Mouse (Mus musculus) liver, embryonic 15.5 days (tissue): ENCODE measurements around the gene Apoc4. TPM values are rescaled to one million over a fixed set of nuclear protein-coding genes. Genes with fewer than 3 reads are reported as not detected.

ENCODE experiments used
- ATAC-seq: fragments of 200-750 bp; cut with Nextera tagmentation; 2 replicates; pipeline ENCODE4 v1.8.0; 2017; ENCODE audit warnings: moderate number of reproducible peaks, mild to moderate bottlenecking, moderate library complexity; ENCODE audit not compliant: insufficient read depth
- H3K27ac ChIP-seq: fragments of 300-500 bp; sonication (generic); replicated peaks from 2 replicates; pipeline ENCODE4 v1.5.1; 2015; ENCODE audit warnings: mild to moderate bottlenecking, inconsistent platforms
- H3K27me3 ChIP-seq: fragments of 300-500 bp; sonication (generic); 2 replicates; pipeline ENCODE4 v1.6.1; 2015; ENCODE audit warnings: mild to moderate bottlenecking, inconsistent platforms
- H3K36me3 ChIP-seq: fragments of 300-500 bp; sonication (generic); replicated peaks from 2 replicates; pipeline ENCODE4 v1.6.1; 2015; ENCODE audit warnings: moderate library complexity, mild to moderate bottlenecking, inconsistent platforms
- H3K4me1 ChIP-seq: fragments of 300-500 bp; sonication (generic); replicated peaks from 2 replicates; pipeline ENCODE4 v1.6.1; 2015; ENCODE audit warnings: inconsistent platforms
- H3K4me2 ChIP-seq: fragments of 300-500 bp; sonication (generic); 2 replicates; pipeline ENCODE4 v1.6.1; 2015; ENCODE audit warnings: moderate library complexity, mild to moderate bottlenecking, inconsistent platforms
- H3K4me3 ChIP-seq: fragments of 300-500 bp; sonication (generic); replicated peaks from 2 replicates; pipeline ENCODE4 v1.5.1; 2015; ENCODE audit warnings: mild to moderate bottlenecking, inconsistent platforms
- H3K9ac ChIP-seq: fragments of 300-500 bp; sonication (generic); 2 replicates; pipeline ENCODE4 v1.6.1; 2015; ENCODE audit warnings: moderate library complexity, mild to moderate bottlenecking, inconsistent platforms
- H3K9me3 ChIP-seq: fragments of 300-500 bp; sonication (generic); replicated peaks from 2 replicates; pipeline ENCODE4 v1.6.1; 2016; ENCODE audit warnings: inconsistent platforms
- WGBS: fragments of 180-500 bp; shearing (Covaris S2); methylation state at CpG from one replicate; pipeline ENCODE4 v1.1.7; 2015; ENCODE audit warnings: mixed read lengths; ENCODE audit not compliant: insufficient replicate concordance; 5-methylcytosine and 5-hydroxymethylcytosine counted together
- polyA plus RNA-seq: library from polyadenylated mRNA; unstranded; fragments of >200 nt; fragmentation: Nextera tagmentation; extraction: Ambion mirVana; gene quantifications from 2 replicates; pipeline ENCODE4 v1.2.1, GENCODE M21; 2015

Apoc4 gene
- polyA plus RNA-seq, 1 experiment from 2014 or later: 273 TPM

DNA sequence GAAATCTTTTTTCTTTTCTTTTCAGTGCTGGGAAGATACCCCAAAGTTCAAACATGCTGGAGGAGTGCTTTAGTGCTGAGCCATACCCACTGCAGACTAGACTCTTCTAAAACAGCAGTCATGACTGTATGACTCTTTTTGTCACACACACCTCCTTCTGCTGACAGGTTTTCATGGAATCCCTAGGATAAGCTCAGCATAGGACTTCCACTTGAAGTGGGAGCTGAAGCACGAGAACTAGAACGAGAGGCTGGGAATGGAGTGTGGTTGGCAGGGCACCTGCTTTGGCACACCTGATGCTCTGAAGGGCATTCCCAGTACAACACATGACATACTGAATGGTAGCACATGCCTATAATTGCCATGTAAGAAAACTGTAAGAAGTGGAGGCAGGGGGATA, 28.7 kb downstream of the Apoc4 start:
- Histone ChIP-seq H3K4me1 (peaks cover 21% of the 10 kb centered on the region), H3K27ac (no peak overlapping the region), H3K9ac (no peak overlapping the region), H3K9me3 (no peaks in the 10 kb centered on the region), H3K27me3 (no peaks in the 10 kb centered on the region), H3K4me3 (no peak overlapping the region), H3K4me2 (no peak overlapping the region), H3K36me3 (peaks cover 83% of the 10 kb centered on the region)
- WGBS: 85% methylated on average over 2 of the region's 2 CpGs
- no peak for ATAC-seq

DNA sequence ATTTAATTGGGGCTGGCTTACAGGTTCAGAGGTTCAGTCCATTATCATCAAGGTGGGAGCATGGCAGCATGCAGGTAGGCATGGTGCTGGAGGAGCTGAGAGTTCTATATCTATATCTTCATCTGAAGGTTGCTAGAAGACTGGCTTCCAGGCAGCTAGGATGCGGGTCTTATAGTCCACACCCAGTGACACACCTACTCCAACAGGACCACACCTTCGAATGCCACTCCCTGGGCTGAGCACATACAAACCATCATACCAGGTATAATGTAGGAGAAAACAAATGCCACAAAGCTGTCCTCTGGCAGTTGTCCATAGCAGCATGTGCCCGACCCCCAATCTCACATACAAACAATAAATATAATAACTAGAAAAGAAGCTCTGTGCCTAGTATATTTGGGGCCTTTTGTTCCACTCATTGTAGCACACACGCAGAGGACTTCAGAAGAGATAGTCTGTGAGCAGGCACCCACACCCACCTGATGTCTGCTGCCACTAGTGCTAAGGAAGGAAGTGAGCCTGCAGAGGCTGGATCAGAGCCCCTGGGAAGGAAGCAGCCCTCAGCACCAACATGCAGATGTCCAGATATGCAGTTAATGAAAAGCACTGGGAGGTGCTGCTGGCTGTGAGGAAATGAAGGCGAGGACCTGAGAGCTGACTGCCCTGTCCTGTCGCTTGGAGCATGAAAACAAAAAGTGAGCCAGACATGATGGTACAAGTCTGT, 30.1 kb downstream of the Apoc4 start:
- peaks cover 93% of the 10 kb centered on the region for H3K36me3 ChIP-seq
- no peaks in the 10 kb centered on the region for H3K27me3 ChIP-seq
- peak overlapping the region; percentile 25; the same call in 1 of the 2 replicates for H3K27ac ChIP-seq
- no peak overlapping the region for H3K9ac ChIP-seq
- WGBS: 42% methylated on average over 6 of the region's 6 CpGs
- H3K4me1 ChIP-seq: peaks cover 21% of the 10 kb centered on the region
- no peak overlapping the region for H3K4me3 ChIP-seq
- peak; percentile 58 for ATAC-seq
- no peaks in the 10 kb centered on the region for H3K9me3 ChIP-seq
- 0 out of 2 replicates have a peak overlapping the region, but pooled peaks have one; percentile 2 for H3K4me2 ChIP-seq

DNA sequence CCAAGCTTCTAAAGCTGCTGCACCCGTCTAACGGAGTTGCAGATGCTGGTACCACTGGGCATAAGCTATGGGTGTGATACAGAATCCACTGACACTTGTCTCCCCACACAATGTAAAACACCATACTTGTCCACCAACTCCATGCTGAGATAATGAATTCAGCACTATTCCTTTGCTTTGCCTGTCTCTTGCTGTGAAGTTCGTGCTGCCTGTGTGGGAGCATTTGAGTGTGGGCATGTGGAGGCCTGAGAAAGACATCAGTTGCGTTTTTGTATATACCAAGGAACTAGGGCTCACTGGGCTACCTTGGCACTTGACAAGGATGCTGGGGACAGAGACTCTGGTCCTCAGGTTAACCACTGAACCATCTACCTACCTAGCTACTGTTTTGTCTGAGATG, 40.1 kb downstream of the Apoc4 start:
- Histone ChIP-seq H3K9me3 (no peaks in the 10 kb centered on the region), H3K27me3 (no peaks in the 10 kb centered on the region), H3K4me3 (no peak overlapping the region), H3K4me2 (no peak overlapping the region), H3K27ac (no peak overlapping the region), H3K9ac (no peak overlapping the region), H3K36me3 (peaks cover 100% of the 10 kb centered on the region), H3K4me1 (no peaks in the 10 kb centered on the region)
- no peak for ATAC-seq
- WGBS: 85% methylated on average over 4 of the region's 4 CpGs

DNA sequence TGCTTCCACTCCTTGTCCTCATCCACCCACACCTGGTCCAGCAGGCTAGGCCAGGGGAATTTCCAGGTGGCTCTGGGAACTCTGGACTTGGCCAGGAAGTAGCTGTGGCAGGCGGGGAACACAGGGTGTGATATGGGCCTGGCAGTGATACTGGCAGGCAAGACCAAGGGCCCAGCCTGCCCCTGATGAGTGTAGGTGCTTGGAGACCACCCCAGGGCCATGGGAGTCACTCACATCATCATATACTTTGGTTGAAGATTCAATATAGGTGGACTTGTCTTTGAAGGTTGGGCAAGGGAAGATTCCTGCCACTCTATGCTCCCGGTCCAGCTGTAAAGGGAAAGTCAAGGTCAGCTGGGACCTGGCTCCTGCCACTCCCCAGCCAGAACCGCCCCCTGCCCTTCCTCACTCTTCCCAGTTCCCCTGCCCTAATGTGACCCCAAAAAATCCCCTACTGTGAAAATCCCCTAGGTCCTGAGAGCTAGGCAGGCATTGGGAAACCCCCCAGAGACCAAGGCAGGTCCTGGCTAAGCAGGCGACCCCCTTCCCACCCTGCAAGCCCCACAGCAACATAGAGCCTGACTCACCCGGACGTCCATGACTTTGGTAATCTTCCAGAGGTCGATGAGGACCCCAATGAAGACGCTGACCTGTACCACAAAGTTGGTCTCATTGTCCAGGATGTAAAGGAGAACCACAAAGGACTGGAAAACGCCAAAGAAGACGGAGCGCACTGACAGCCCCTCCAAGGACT, 46.0 kb downstream of the Apoc4 start:
- no peak overlapping the region for H3K4me3 ChIP-seq
- H3K9ac ChIP-seq: no peak overlapping the region
- no peak for ATAC-seq
- WGBS: 78% methylated on average over 11 of the region's 11 CpGs
- no peaks in the 10 kb centered on the region for H3K9me3 ChIP-seq
- peaks cover 85% of the 10 kb centered on the region for H3K36me3 ChIP-seq
- H3K27me3 ChIP-seq: no peaks in the 10 kb centered on the region
- H3K4me1 ChIP-seq: peaks cover 27% of the 10 kb centered on the region
- no peak overlapping the region for H3K27ac ChIP-seq
- H3K4me2 ChIP-seq: no peak overlapping the region

DNA sequence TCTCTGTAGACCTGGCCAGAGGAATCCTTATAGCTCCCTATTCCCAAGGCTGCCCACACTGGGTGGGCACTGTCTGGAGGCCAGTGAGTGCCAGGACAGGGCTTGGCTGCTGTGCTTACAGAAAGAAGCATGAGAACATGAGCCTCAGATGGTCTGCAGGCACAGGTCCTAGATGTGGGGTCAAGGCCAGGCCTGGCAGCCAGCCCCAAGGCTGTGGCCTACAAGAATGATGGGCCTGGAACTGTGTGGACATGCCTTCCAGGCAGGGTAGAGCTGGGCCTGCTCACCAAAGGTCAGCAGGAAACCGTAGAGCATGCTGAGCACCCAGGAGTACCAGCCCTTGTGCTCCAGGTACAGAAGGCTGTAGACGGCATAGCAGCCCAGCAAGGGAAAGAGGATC, 46.7 kb downstream of the Apoc4 start:
- ATAC-seq: no peak
- no peaks in the 10 kb centered on the region for H3K9me3 ChIP-seq
- H3K4me3 ChIP-seq: no peak overlapping the region
- H3K27ac ChIP-seq: no peak overlapping the region
- peaks cover 78% of the 10 kb centered on the region for H3K36me3 ChIP-seq
- no peak overlapping the region for H3K4me2 ChIP-seq
- no peaks in the 10 kb centered on the region for H3K27me3 ChIP-seq
- peaks cover 33% of the 10 kb centered on the region for H3K4me1 ChIP-seq
- WGBS: 80% methylated on average over 2 of the region's 2 CpGs
- no peak overlapping the region for H3K9ac ChIP-seq

DNA sequence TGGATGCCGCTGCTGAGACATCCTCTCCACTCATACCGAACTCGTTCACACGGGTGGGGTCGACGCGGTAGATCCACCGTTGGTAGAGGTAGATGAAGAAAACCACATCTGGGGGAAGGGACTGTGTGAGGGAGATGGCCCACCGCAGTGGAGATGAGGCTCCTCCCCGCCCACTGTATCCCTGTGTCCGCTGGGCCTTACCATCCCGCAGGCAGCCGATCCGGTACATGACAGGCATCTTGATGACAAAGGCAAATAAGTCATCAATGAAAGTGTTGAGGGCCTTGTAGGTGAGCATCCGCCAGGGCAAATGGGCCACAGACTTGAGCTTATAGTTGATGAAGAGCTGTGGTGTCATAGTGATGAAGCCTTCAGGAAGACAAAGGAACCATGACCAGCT, 47.4 kb downstream of the Apoc4 start:
- Histone ChIP-seq H3K4me3 (no peak overlapping the region), H3K36me3 (peaks cover 71% of the 10 kb centered on the region), H3K27me3 (no peaks in the 10 kb centered on the region), H3K9ac (no peak overlapping the region), H3K4me1 (peaks cover 40% of the 10 kb centered on the region), H3K4me2 (no peak overlapping the region), H3K27ac (no peak overlapping the region), H3K9me3 (no peaks in the 10 kb centered on the region)
- WGBS: 73% methylated on average over 15 of the region's 15 CpGs
- ATAC-seq: no peak

DNA sequence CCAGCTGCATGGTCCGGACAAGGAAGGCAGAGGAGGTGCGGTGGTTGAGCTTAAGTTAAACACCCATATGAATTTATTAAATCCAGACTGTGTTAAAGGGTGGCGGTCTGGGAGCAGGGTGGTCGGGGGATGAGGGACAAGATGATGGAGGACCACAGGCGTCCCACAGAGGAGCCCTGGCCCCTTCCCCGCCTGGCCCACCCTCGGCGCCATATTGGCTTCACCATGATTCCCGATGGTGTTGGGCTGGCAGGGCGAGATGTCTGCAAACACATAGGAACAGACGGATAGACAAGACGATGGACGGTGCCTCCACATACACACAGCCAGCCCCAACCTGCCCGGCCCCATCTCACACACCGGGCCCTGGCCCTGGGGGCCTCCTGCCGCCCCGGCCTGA, 48.1 kb downstream of the Apoc4 start:
- Histone ChIP-seq H3K4me1 (peaks cover 47% of the 10 kb centered on the region), H3K4me2 (peak overlapping the region; percentile 45), H3K9ac (no peak overlapping the region; the same call in 1 of the 2 replicates), H3K27me3 (no peaks in the 10 kb centered on the region), H3K4me3 (no peak overlapping the region), H3K9me3 (no peaks in the 10 kb centered on the region), H3K36me3 (peaks cover 64% of the 10 kb centered on the region), H3K27ac (peak overlapping the region; percentile 75)
- ATAC-seq: no peak
- 78% methylated on average over 17 of the region's 17 CpGs for WGBS

DNA sequence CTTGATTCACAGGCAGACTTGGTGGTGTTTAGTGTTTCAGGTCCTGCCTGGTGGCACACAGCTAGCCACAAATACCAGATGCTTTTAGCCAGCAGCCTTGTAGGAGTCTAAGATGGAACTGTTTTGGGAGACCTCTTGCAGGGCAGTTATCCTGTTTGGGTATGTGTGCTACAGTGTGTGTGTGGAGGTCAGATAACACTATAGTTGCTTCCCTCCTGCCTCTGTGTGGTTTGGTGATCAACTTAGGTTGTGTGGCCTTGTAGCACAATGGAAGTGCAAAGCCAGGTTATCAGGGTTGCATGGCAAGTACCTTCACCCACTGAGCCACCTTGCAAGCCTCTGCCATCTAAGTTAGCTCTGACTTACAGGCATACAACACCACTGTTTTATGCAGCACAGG, 48.6 kb downstream of the Apoc4 start:
- H3K4me1 ChIP-seq: peaks cover 52% of the 10 kb centered on the region
- H3K9me3 ChIP-seq: no peaks in the 10 kb centered on the region
- peaks cover 60% of the 10 kb centered on the region for H3K36me3 ChIP-seq
- peak; percentile 61 for ATAC-seq
- no peaks in the 10 kb centered on the region for H3K27me3 ChIP-seq
- H3K4me2 ChIP-seq: peak overlapping the region; percentile 45
- peak overlapping the region; percentile 75 for H3K27ac ChIP-seq
- H3K4me3 ChIP-seq: no peak overlapping the region
- peak overlapping the region; percentile 8; the same call in 1 of the 2 replicates for H3K9ac ChIP-seq

DNA sequence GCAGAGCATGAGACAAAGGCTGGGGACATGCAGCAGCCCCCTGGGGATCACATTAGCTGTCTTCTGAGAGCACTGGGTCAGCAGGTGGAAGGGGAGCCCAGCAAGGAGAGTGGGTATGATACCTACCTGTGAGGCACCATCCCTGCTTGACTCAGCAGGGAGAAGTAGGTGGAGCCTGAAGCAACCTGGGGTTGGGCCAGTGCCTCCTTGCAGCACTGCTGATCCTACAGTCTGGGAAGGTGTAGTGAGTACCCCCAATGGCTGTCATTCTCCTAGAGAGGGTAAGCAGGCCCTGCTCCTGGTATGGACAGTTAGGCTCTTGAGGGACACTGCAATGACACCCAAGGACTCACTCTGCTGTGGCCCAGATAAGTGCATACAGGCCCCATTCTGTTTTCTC, 49.0 kb downstream of the Apoc4 start:
- peaks cover 55% of the 10 kb centered on the region for H3K36me3 ChIP-seq
- peaks cover 54% of the 10 kb centered on the region for H3K4me1 ChIP-seq
- H3K4me2 ChIP-seq: peak overlapping the region; percentile 45
- peak overlapping the region; percentile 75 for H3K27ac ChIP-seq
- peak; percentile 36 for ATAC-seq
- H3K27me3 ChIP-seq: no peaks in the 10 kb centered on the region
- H3K4me3 ChIP-seq: 0 out of 2 replicates have a peak overlapping the region, but pooled peaks have one; percentile 5
- H3K9ac ChIP-seq: peak overlapping the region; percentile 8; the same call in 1 of the 2 replicates
- no peaks in the 10 kb centered on the region for H3K9me3 ChIP-seq

DNA sequence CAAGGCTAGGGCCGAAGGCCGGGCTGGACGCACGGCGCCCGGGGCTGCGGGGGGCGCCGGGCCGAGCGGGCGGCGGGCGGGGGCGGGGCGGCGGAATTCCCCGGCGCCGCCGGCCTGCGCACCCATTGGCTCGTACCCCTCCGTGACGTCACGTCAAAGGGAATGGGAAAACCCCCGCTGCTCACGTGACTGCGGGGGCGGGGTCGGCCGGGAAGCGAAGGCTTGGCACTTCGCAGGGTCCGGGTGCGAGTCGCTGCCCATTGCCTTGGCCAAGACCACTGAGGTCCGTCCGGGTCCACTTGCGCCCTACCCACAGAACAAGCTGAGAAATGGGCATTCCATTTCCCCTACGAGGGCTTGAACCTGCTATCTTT, 51.9 kb downstream of the Apoc4 start, which contains the start of gene Relb:
Gene Relb, minus strand, starts transcription at position 78 of the 374 bp plus-strand sequence.
- peak within 1 kb of the TSS; percentile 64 for H3K9ac ChIP-seq
- no peaks in the 10 kb centered on the region for H3K9me3 ChIP-seq
- H3K36me3 ChIP-seq: peaks cover 26% of the 10 kb centered on the region
- H3K4me2 ChIP-seq: peak within 1 kb of the TSS; percentile 100
- H3K27ac ChIP-seq: peak within 1 kb of the TSS; percentile 83
- peaks cover 54% of the 10 kb centered on the region for H3K4me1 ChIP-seq
- no peaks in the 10 kb centered on the region for H3K27me3 ChIP-seq
- ATAC-seq: peak; percentile 44
- H3K4me3 ChIP-seq: peak within 1 kb of the TSS; percentile 78
- under 1% methylated on average over 40 of the region's 41 CpGs for WGBS

DNA sequence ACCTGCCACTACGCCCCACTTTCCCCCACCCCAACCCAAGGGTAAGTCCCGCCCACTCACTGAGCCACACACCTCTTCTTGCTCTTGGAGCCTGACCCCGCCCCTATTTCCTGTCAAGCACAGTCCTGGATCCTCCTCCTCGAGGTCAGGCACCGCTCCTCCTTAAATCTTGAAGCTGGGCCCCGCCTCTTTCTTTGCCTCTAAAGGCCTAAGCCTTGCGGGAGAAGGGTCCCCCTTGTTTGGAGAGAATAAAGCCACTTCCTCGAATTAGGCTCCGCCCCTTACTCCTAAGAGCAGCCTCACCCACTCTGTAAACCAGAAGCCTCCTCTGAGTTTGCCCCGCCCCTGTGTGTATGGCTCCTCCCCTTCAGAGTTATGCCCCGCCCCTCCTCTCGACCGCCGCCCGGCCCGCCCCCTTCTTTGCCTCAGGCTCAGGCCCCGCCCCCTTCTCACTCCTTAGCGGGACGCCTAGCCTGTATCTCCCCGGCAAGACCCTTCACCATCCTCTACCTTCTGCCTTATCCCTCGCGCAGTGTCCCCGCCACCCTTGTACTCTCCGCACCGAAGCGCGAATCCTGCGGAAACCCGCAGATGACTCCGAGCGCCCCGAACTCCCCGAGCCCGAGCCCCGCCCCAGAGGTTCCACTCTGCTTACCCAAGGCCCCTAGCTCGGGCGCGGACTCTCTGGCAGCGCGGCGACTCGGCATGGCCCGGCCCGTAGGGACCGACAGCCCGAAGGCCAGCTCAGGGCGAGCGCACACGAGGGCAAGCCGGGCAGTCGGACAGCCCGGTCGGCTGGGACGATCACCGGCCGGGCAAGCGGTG, 52.5 kb downstream of the Apoc4 start:
- under 1% methylated on average over 52 of the region's 57 CpGs for WGBS
- Histone ChIP-seq H3K27ac (peak overlapping the region; percentile 83), H3K27me3 (no peaks in the 10 kb centered on the region; the same call in 1 of the 2 replicates), H3K4me3 (peak overlapping the region; percentile 78), H3K4me2 (peak overlapping the region; percentile 100), H3K9me3 (no peaks in the 10 kb centered on the region), H3K9ac (peak overlapping the region; percentile 64), H3K36me3 (peaks cover 20% of the 10 kb centered on the region), H3K4me1 (peaks cover 52% of the 10 kb centered on the region)
- ATAC-seq: peak; percentile 72
